Mouse (Mus musculus) ES-E14 (cell line): ENCODE measurements around the gene Pomp. TPM values are rescaled to one million over a fixed set of nuclear protein-coding genes. Genes with fewer than 3 reads are reported as not detected.
A peak's percentile ranks its signal among the peaks of the same experiment; 100 is the strongest.

Experiments used
- DNase-seq: peaks from one replicate; pipeline ENCODE4 v3.0.0-alpha.2; 2013; ENCODE audit warnings: low read depth, low spot score
- H3K27ac ChIP-seq: 2 replicates; pipeline ENCODE4 v1.5.1; 2012; ENCODE audit warnings: low read depth, mild to moderate bottlenecking, low read length, moderate library complexity, mixed read lengths; ENCODE audit not compliant: poor library complexity, insufficient read depth, severe bottlenecking
- H3K36me3 ChIP-seq: 2 replicates; pipeline ENCODE4 v1.6.1; 2012; ENCODE audit warnings: mild to moderate bottlenecking, low read length, moderate library complexity, mixed read lengths; ENCODE audit not compliant: control insufficient read depth, poor library complexity, insufficient read depth, severe bottlenecking
- H3K4me1 ChIP-seq, 2 experiments: fragments of 150-350 bp in 1 of 2; sonication (generic) in 1 of 2; 2 replicates each; pipeline ENCODE4 v1.6.1; 2012; ENCODE audit warnings: low read length in 2 of 2, mild to moderate bottlenecking in 1 of 2, mixed read lengths in 1 of 2; ENCODE audit not compliant: control insufficient read depth in 2 of 2, insufficient read depth in 2 of 2, poor library complexity in 1 of 2
- H3K4me3 ChIP-seq, 2 experiments: fragments of 150-350 bp in 1 of 2; sonication (generic) in 1 of 2; 2 replicates each; pipeline ENCODE4 v1.5.1; 2012; ENCODE audit warnings: low read length in 2 of 2, low read depth in 1 of 2, mild to moderate bottlenecking in 1 of 2, mixed read lengths in 1 of 2; ENCODE audit not compliant: insufficient read depth in 1 of 2, poor library complexity in 1 of 2, severe bottlenecking in 1 of 2
- H3K9ac ChIP-seq: 2 replicates; pipeline ENCODE4 v1.6.1; 2012; ENCODE audit warnings: low read depth, mild to moderate bottlenecking, low read length, mixed read lengths; ENCODE audit not compliant: poor library complexity, insufficient read depth, severe bottlenecking
- H3K9me3 ChIP-seq: fragments of 150-350 bp; sonication (generic); 2 replicates; pipeline ENCODE4 v1.6.1; 2012; ENCODE audit warnings: low read depth, mild to moderate bottlenecking, low read length; ENCODE audit not compliant: control insufficient read depth, insufficient read depth
- CHD2 ChIP-seq: IDR thresholded peaks from 2 replicates; pipeline ENCODE4 v1.6.1; 2014; ENCODE audit warnings: mild to moderate bottlenecking, low read depth, low read length, inconsistent platforms
- HCFC1 ChIP-seq: IDR thresholded peaks from 2 replicates; pipeline ENCODE4 v1.6.1; 2012; ENCODE audit warnings: low read length, inconsistent platforms, borderline replicate concordance; ENCODE audit not compliant: insufficient read depth
- MAFK ChIP-seq: IDR thresholded peaks from 2 replicates; pipeline ENCODE4 v1.6.1; 2014; ENCODE audit warnings: mild to moderate bottlenecking, low read depth, low read length, inconsistent platforms; ENCODE audit not compliant: insufficient read depth
- ZC3H11A ChIP-seq: IDR thresholded peaks from 2 replicates; pipeline ENCODE4 v1.6.1; 2012; ENCODE audit warnings: low read depth, mild to moderate bottlenecking, inconsistent platforms, low read length, borderline replicate concordance
- ZNF384 ChIP-seq: IDR thresholded peaks from 2 replicates; pipeline ENCODE4 v1.6.1; 2012; ENCODE audit warnings: low read depth, low read length, inconsistent platforms
- in situ Hi-C, 2 experiments: fragments of 600-800 bp; cut with MboI; formaldehyde crosslinking; loops; one replicate each; pipeline ENCODE4 v1.15.1; 2025; ENCODE audit warnings: low sequenced_read_pairs in 2 of 2, inconsistent platforms in 1 of 2; ENCODE audit not compliant: unreplicated experiment in 2 of 2
- total RNA-seq: library from RNA; depleted of rRNA; stranded (reverse); fragments of 300-350 nt; gene quantifications from 2 replicates; pipeline ENCODE4 v1.2.3, GENCODE M21; 2012

The Pomp gene
- total RNA-seq, 1 experiment = 165 TPM

GRCm38 (mm10) chr5:147843340-147843739, 16.9 kb upstream of the Pomp start:
- Histone ChIP-seq H3K9me3 (no peaks in the 10 kb centered on the region), H3K36me3 (no peaks in the 10 kb centered on the region), H3K27ac (peak overlapping the region; percentile 59; the same call in 1 of the 2 replicates), H3K9ac (no peak overlapping the region), H3K4me1 (peaks cover 7 to 10% of the 10 kb centered on the region in 2 experiments; a peak in 2 of 4 replicates), H3K4me3 (no peak overlapping the region; a peak in 1 of 4 replicates)
- TF ChIP-seq CHD2 = no peak
- TF ChIP-seq ZC3H11A = no peak
- no peak for TF ChIP-seq ZNF384
- DNase-seq = peak; percentile 65
- in situ Hi-C loops = no loop called here

- in situ Hi-C loops = no loop called here
- H3K9me3 ChIP-seq = no peaks in the 10 kb centered on the region
- H3K9ac ChIP-seq = no peak overlapping the region
- no peaks in the 10 kb centered on the region for H3K36me3 ChIP-seq
- H3K27ac ChIP-seq = no peak overlapping the region
- H3K4me1 ChIP-seq = peaks cover 5 to 7% of the 10 kb centered on the region in 2 experiments; a peak in 2 of 4 replicates
- no peak for TF ChIP-seq ZNF384
- no peak for TF ChIP-seq MAFK
- TF ChIP-seq ZC3H11A = no peak
- TF ChIP-seq CHD2 = no peak
- no peak for TF ChIP-seq HCFC1
- no peak for DNase-seq
- H3K4me3 ChIP-seq = no peak overlapping the region
Measured at GRCm38 (mm10) chr5:147845319-147845718, 14.9 kb upstream of the Pomp start.

- DNase-seq = no peak
- in situ Hi-C loops = no loop called here
- H3K9ac ChIP-seq = no peak overlapping the region
- H3K4me3 ChIP-seq = no peak overlapping the region
- H3K4me1 ChIP-seq = peaks cover 7 to 8% of the 10 kb centered on the region in 2 experiments; a peak in 2 of 4 replicates
- H3K27ac ChIP-seq = no peak overlapping the region
- no peak for TF ChIP-seq ZC3H11A
- no peak for TF ChIP-seq ZNF384
- TF ChIP-seq CHD2 = no peak
- TF ChIP-seq MAFK = no peak
- TF ChIP-seq HCFC1 = no peak
- no peaks in the 10 kb centered on the region for H3K36me3 ChIP-seq
- H3K9me3 ChIP-seq = no peaks in the 10 kb centered on the region
Measured at GRCm38 (mm10) chr5:147847361-147847760, 12.9 kb upstream of the Pomp start.

- in situ Hi-C loops = no loop called here
- TF ChIP-seq MAFK (no peak), ZC3H11A (no peak), ZNF384 (no peak), CHD2 (no peak), HCFC1 (no peak)
- Histone ChIP-seq H3K27ac (no peak overlapping the region), H3K4me3 (no peak overlapping the region), H3K4me1 (peaks cover 5 to 10% of the 10 kb centered on the region in 2 experiments; a peak in 2 of 4 replicates), H3K36me3 (no peaks in the 10 kb centered on the region), H3K9me3 (no peaks in the 10 kb centered on the region), H3K9ac (no peak overlapping the region)
- DNase-seq = peak; percentile 82
Measured at GRCm38 (mm10) chr5:147848164-147848863, 11.9 kb upstream of the Pomp start.
